Mouse (Mus musculus) lung, embryonic 16.5 days (tissue): ENCODE data around the gene Hist1h1t. TPM values are rescaled to one million over a fixed set of nuclear protein-coding genes. Genes with fewer than 3 reads are reported as not detected.
A peak's percentile ranks its signal among the peaks of the same experiment; 100 is the strongest.

ENCODE experiments used
- ATAC-seq: fragments of 200-750 bp; cut with Nextera tagmentation; 2 replicates; pipeline ENCODE4 v1.8.0; 2017; ENCODE audit warnings: low read depth, mild to moderate bottlenecking, moderate library complexity
- H3K27ac ChIP-seq: fragments of 300-500 bp; sonication (generic); 2 replicates; pipeline ENCODE4 v1.5.1; 2014; ENCODE audit warnings: mild to moderate bottlenecking, control low read depth, low read length
- H3K27me3 ChIP-seq: fragments of 300-500 bp; sonication (generic); 2 replicates; pipeline ENCODE4 v1.6.1; 2014; ENCODE audit warnings: low read depth, low read length, mixed read lengths; ENCODE audit not compliant: control insufficient read depth, insufficient read depth
- H3K36me3 ChIP-seq: fragments of 300-500 bp; sonication (generic); 2 replicates; pipeline ENCODE4 v1.6.1; 2014; ENCODE audit warnings: low read length; ENCODE audit not compliant: control insufficient read depth, insufficient read depth
- H3K4me1 ChIP-seq: fragments of 300-500 bp; sonication (generic); replicated peaks from 2 replicates; pipeline ENCODE4 v1.6.1; 2014; ENCODE audit warnings: low read length, mixed read lengths; ENCODE audit not compliant: control insufficient read depth, insufficient read depth
- H3K4me2 ChIP-seq: fragments of 300-500 bp; sonication (generic); 2 replicates; pipeline ENCODE4 v1.6.1; 2014; ENCODE audit warnings: low read depth, low read length, control low read depth
- H3K4me3 ChIP-seq: fragments of 300-500 bp; sonication (generic); 2 replicates; pipeline ENCODE4 v1.5.1; 2014; ENCODE audit warnings: mild to moderate bottlenecking, low read length, control low read depth
- H3K9ac ChIP-seq: fragments of 300-500 bp; sonication (generic); 2 replicates; pipeline ENCODE4 v1.6.1; 2014; ENCODE audit warnings: low read length, control low read depth
- H3K9me3 ChIP-seq: fragments of 300-500 bp; sonication (generic); 2 replicates; pipeline ENCODE4 v1.6.1; 2016; ENCODE audit warnings: low read length; ENCODE audit not compliant: control insufficient read depth
- WGBS: fragments of 180-500 bp; shearing (Covaris S2); extraction: QIAGEN DNeasy Blood & Tissue Kit; methylation state at CpG from one replicate; pipeline ENCODE4 v1.1.7; 2014; 5-methylcytosine and 5-hydroxymethylcytosine counted together
- polyA plus RNA-seq: library from polyadenylated mRNA; unstranded; fragments of >200 nt; fragmentation: Nextera tagmentation; extraction: Ambion mirVana; gene quantifications from 2 replicates; pipeline ENCODE4 v1.2.1, GENCODE M21; 2015

Hist1h1t gene
- polyA plus RNA-seq, 1 experiment from 2014 or later, result 0.16 TPM

GRCm38 (mm10) chr13:23725213-23725612, 29.6 kb downstream of the Hist1h1t start:
- no peak for ATAC-seq
- Histone ChIP-seq H3K27ac (no peak overlapping the region), H3K27me3 (no peaks in the 10 kb centered on the region), H3K4me2 (no peak overlapping the region), H3K9me3 (no peaks in the 10 kb centered on the region), H3K4me3 (no peak overlapping the region), H3K4me1 (no peaks in the 10 kb centered on the region), H3K9ac (no peak overlapping the region), H3K36me3 (no peaks in the 10 kb centered on the region)
- no CpG with 5 or more reads among the region's 1 CpGs for WGBS

GRCm38 (mm10) chr13:23728472-23729191, 33.0 kb downstream of the Hist1h1t start:
- Histone ChIP-seq H3K9ac (no peak overlapping the region), H3K4me2 (no peak overlapping the region), H3K27me3 (no peaks in the 10 kb centered on the region), H3K4me1 (no peaks in the 10 kb centered on the region), H3K27ac (no peak overlapping the region), H3K9me3 (no peaks in the 10 kb centered on the region), H3K4me3 (no peak overlapping the region), H3K36me3 (no peaks in the 10 kb centered on the region)
- ATAC-seq, result no peak
- 85% methylated on average over 18 of the region's 18 CpGs for WGBS

- Histone ChIP-seq H3K4me3 (no peak overlapping the region), H3K9me3 (no peaks in the 10 kb centered on the region), H3K4me1 (no peaks in the 10 kb centered on the region), H3K27me3 (no peaks in the 10 kb centered on the region), H3K9ac (no peak overlapping the region), H3K4me2 (no peak overlapping the region), H3K36me3 (no peaks in the 10 kb centered on the region), H3K27ac (no peak overlapping the region)
- WGBS, result 83% methylated on average over 9 of the region's 9 CpGs
- no peak for ATAC-seq
Measured at GRCm38 (mm10) chr13:23729192-23729525, 33.5 kb downstream of the Hist1h1t start.

- Histone ChIP-seq H3K9me3 (no peaks in the 10 kb centered on the region), H3K27me3 (no peaks in the 10 kb centered on the region)
Measured at GRCm38 (mm10) chr13:23729706-23730105, 34.1 kb downstream of the Hist1h1t start.

GRCm38 (mm10) chr13:23730479-23730878, 34.9 kb downstream of the Hist1h1t start:
- no peak overlapping the region for H3K4me3 ChIP-seq
- no peaks in the 10 kb centered on the region for H3K36me3 ChIP-seq
- peak; percentile 55; the same call in 1 of the 2 replicates for ATAC-seq
- no peaks in the 10 kb centered on the region for H3K9me3 ChIP-seq
- 20% methylated on average over 8 of the region's 8 CpGs for WGBS
- H3K27ac ChIP-seq, result no peak overlapping the region
- H3K4me2 ChIP-seq, result no peak overlapping the region
- H3K4me1 ChIP-seq, result no peaks in the 10 kb centered on the region
- no peak overlapping the region for H3K9ac ChIP-seq
- no peaks in the 10 kb centered on the region for H3K27me3 ChIP-seq

More at GRCm38 (mm10) chr13:23729706-23730105, 34.1 kb downstream of the Hist1h1t start:
- H3K4me1 ChIP-seq, result no peaks in the 10 kb centered on the region
- H3K27ac ChIP-seq, result no peak overlapping the region
- H3K4me2 ChIP-seq, result no peak overlapping the region
- no peak overlapping the region for H3K4me3 ChIP-seq
- no peak overlapping the region for H3K9ac ChIP-seq
- ATAC-seq, result no peak
- no peaks in the 10 kb centered on the region for H3K36me3 ChIP-seq
- WGBS, result 94% methylated on average over 5 of the region's 5 CpGs

GRCm38 (mm10) chr13:23732156-23732804, 36.7 kb downstream of the Hist1h1t start:
- no peak for ATAC-seq

GRCm38 (mm10) chr13:23737091-23737490, 41.5 kb downstream of the Hist1h1t start:
- Histone ChIP-seq H3K4me2 (no peak overlapping the region), H3K9ac (no peak overlapping the region), H3K36me3 (no peaks in the 10 kb centered on the region), H3K9me3 (no peaks in the 10 kb centered on the region), H3K4me1 (peaks cover 10% of the 10 kb centered on the region; the same call in 1 of the 2 replicates), H3K4me3 (no peak overlapping the region), H3K27ac (no peak overlapping the region), H3K27me3 (no peaks in the 10 kb centered on the region)
- no peak for ATAC-seq
- WGBS, result 86% methylated on average over 5 of the region's 5 CpGs

More at GRCm38 (mm10) chr13:23732156-23732804, 36.7 kb downstream of the Hist1h1t start:
- Histone ChIP-seq H3K27me3 (no peaks in the 10 kb centered on the region), H3K36me3 (no peaks in the 10 kb centered on the region), H3K9ac (no peak overlapping the region), H3K9me3 (no peaks in the 10 kb centered on the region), H3K4me1 (no peaks in the 10 kb centered on the region), H3K4me3 (no peak overlapping the region), H3K4me2 (no peak overlapping the region), H3K27ac (no peak overlapping the region)
- 22% methylated on average over 8 of the region's 8 CpGs for WGBS

- Histone ChIP-seq H3K9ac (peak overlapping the region; percentile 63), H3K27me3 (no peaks in the 10 kb centered on the region), H3K36me3 (no peaks in the 10 kb centered on the region), H3K4me1 (peaks cover 10% of the 10 kb centered on the region; the same call in 1 of the 2 replicates), H3K27ac (peak overlapping the region; percentile 100), H3K4me3 (peak overlapping the region; percentile 71), H3K9me3 (no peaks in the 10 kb centered on the region), H3K4me2 (peak overlapping the region; percentile 92)
- ATAC-seq, result no peak
- 22% methylated on average over 4 of the region's 4 CpGs for WGBS
Measured at GRCm38 (mm10) chr13:23738041-23738440, 42.4 kb downstream of the Hist1h1t start.

- no peaks in the 10 kb centered on the region for H3K36me3 ChIP-seq
- H3K4me2 ChIP-seq, result peak within 1 kb of the TSS; percentile 92
- H3K9ac ChIP-seq, result peak within 1 kb of the TSS; percentile 92
- no peaks in the 10 kb centered on the region for H3K27me3 ChIP-seq
- peaks cover 13% of the 10 kb centered on the region for H3K4me1 ChIP-seq
- peak within 1 kb of the TSS; percentile 100 for H3K27ac ChIP-seq
- ATAC-seq, result peak; percentile 93
- no peaks in the 10 kb centered on the region for H3K9me3 ChIP-seq
- WGBS, result under 1% methylated on average over 31 of the region's 38 CpGs
- H3K4me3 ChIP-seq, result peak within 1 kb of the TSS; percentile 71
Measured at GRCm38 (mm10) chr13:23738677-23739068, 43.1 kb downstream of the Hist1h1t start, which contains the start of gene Hist1h1c. Gene Hist1h1c, plus strand, starts transcription at chr13:23738808.
